Mouse (Mus musculus) hindbrain, embryonic 16.5 days (tissue): ENCODE results near the gene Gm2237. TPM values are rescaled to one million over a fixed set of nuclear protein-coding genes. Genes with fewer than 3 reads are reported as not detected.
"Not testable (repeated sequence)": the region's sequence is repeated elsewhere in the genome, so short reads cannot be mapped to it uniquely, and the experiment has no call there.

ENCODE experiments used
- ATAC-seq: fragments of 200-750 bp; cut with Nextera tagmentation; 2 replicates; pipeline ENCODE4 v1.8.0; 2017; ENCODE audit warnings: moderate TSS enrichment, moderate library complexity
- H3K27ac ChIP-seq: fragments of 300-500 bp; sonication (generic); 2 replicates; pipeline ENCODE4 v1.5.1; 2014; ENCODE audit warnings: low read depth, mild to moderate bottlenecking, control low read depth, low read length, moderate library complexity
- H3K27me3 ChIP-seq: fragments of 300-500 bp; sonication (generic); replicated peaks from 2 replicates; pipeline ENCODE4 v1.6.1; 2014; ENCODE audit warnings: low read length; ENCODE audit not compliant: control insufficient read depth, insufficient read depth
- H3K36me3 ChIP-seq: fragments of 300-500 bp; sonication (generic); 2 replicates; pipeline ENCODE4 v1.6.1; 2014; ENCODE audit warnings: mild to moderate bottlenecking, low read length, moderate library complexity, mixed read lengths; ENCODE audit not compliant: control insufficient read depth, insufficient read depth
- H3K4me1 ChIP-seq: fragments of 300-500 bp; sonication (generic); 2 replicates; pipeline ENCODE4 v1.6.1; 2014; ENCODE audit warnings: low read depth, low read length; ENCODE audit not compliant: control insufficient read depth, insufficient read depth
- H3K4me2 ChIP-seq: fragments of 300-500 bp; sonication (generic); 2 replicates; pipeline ENCODE4 v1.6.1; 2014; ENCODE audit warnings: mild to moderate bottlenecking, low read length, control low read depth, moderate library complexity
- H3K4me3 ChIP-seq: fragments of 300-500 bp; sonication (generic); 2 replicates; pipeline ENCODE4 v1.5.1; 2014; ENCODE audit warnings: mild to moderate bottlenecking, low read length, control low read depth, moderate library complexity
- H3K9ac ChIP-seq: fragments of 300-500 bp; sonication (generic); 2 replicates; pipeline ENCODE4 v1.6.1; 2014; ENCODE audit warnings: low read depth, mild to moderate bottlenecking, control low read depth, low read length, moderate library complexity
- H3K9me3 ChIP-seq: fragments of 300-500 bp; sonication (generic); 2 replicates; pipeline ENCODE4 v1.6.1; 2014; ENCODE audit warnings: mild to moderate bottlenecking, low read length, moderate library complexity; ENCODE audit not compliant: control insufficient read depth
- WGBS: fragments of 180-500 bp; shearing (Covaris S2); extraction: QIAGEN DNeasy Blood & Tissue Kit; methylation state at CpG from one replicate; pipeline ENCODE4 v1.1.7; 2014; 5-methylcytosine and 5-hydroxymethylcytosine counted together
- polyA plus RNA-seq: library from polyadenylated mRNA; unstranded; fragments of >200 nt; fragmentation: Nextera tagmentation; extraction: Ambion mirVana; gene quantifications from 2 replicates; pipeline ENCODE4 v1.2.1, GENCODE M21; 2015

Gm2237 gene
- 5.8 and 6.4 TPM in 2 replicates for polyA plus RNA-seq

- not testable (repeated sequence) for H3K36me3 ChIP-seq, H3K27me3 ChIP-seq, ATAC-seq, H3K4me1 ChIP-seq, H3K9me3 ChIP-seq
- Histone ChIP-seq H3K4me3 (peak within 1 kb of the TSS; percentile 45), H3K9ac (peak within 1 kb of the TSS; percentile 62), H3K4me2 (peak within 1 kb of the TSS; percentile 36), H3K27ac (peak within 1 kb of the TSS; percentile 66; the same call in 1 of the 2 replicates)
- 0% methylated on average over 6 of the region's 62 CpGs for WGBS
Observed at GRCm38 (mm10) chr14:19584804-19585667, at the start of gene Gm2237. Gene Gm2237 (minus strand): TSS chr14:19585135.

DNA sequence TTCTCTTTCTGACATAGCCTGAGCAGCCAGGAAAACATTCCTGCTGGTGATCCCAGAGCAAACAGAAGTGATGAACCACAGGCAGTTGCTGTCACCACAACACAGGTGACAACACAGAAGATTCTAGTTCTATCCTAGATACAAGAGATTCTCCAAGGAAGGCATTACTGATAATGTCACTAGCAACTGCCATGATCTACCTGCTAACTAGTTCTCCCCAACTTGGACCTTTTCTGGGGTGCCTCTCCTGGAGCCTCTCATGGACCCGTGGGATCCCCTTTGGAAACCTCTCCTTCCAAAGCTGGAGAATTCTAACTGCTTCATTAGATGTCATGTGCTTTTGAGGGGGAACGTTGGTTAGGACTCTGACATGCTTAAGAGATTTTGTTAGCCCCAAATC, 17.5 kb upstream of the Gm2237 start, which contains the start of gene Gm5458:
Gm5458 (minus strand) TSS at position 101 of the 400 bp plus-strand sequence.
- H3K36me3 ChIP-seq, H3K9ac ChIP-seq, ATAC-seq, H3K27me3 ChIP-seq, H3K27ac ChIP-seq, H3K9me3 ChIP-seq, H3K4me3 ChIP-seq, H3K4me2 ChIP-seq, H3K4me1 ChIP-seq: not testable (repeated sequence)
- whole genome bisulfite sequencing = 93% methylated on average over 1 of the region's 2 CpGs

DNA sequence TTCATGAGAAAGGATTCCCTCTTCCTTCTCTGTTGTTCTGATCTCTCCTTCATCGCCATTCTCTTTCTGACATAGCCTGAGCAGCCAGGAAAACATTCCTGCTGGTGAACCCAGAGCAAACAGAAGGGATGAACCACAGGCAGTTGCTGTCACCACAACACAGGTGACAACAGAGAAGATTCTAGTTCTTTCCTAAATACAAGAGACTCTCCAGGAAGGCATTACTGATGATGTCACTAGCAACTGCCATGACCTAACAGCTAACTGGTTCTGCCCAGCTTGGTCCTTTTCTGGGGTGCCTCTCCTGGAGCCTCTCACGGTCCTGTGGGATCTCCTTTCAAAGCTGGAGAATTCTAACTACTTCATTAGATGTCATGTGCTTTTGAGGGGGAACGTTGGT, 35.1 kb downstream of the Gm2237 start, which contains the start of gene Gm2244:
Gm2244 (minus strand) TSS at position 101 of the 400 bp plus-strand sequence.
- not testable (repeated sequence) for H3K9me3 ChIP-seq, H3K27me3 ChIP-seq, H3K4me1 ChIP-seq, H3K9ac ChIP-seq, H3K4me2 ChIP-seq, ATAC-seq, H3K4me3 ChIP-seq, H3K27ac ChIP-seq, H3K36me3 ChIP-seq
- 75% methylated on average over 1 of the region's 3 CpGs for WGBS

Other genes with a start within 250 kb of the Gm2237 start
- 0.50 TPM in 1 of 2 replicates, not detected in the other for gene Gm21738, start 166.2 kb downstream of the Gm2237 start, polyA plus RNA-seq
- 0.39 and 0.44 TPM in 2 replicates for gene Gm2244, start 35.2 kb downstream of the Gm2237 start, polyA plus RNA-seq
- not detected in 2 replicates for gene Gm5458, start 17.4 kb upstream of the Gm2237 start, polyA plus RNA-seq
- gene Nid2, start 166.1 kb upstream of the Gm2237 start, polyA plus RNA-seq = 33.7 and 58.6 TPM in 2 replicates
- gene Rtraf, start 238.7 kb upstream of the Gm2237 start, polyA plus RNA-seq = 138 and 140 TPM in 2 replicates